Mouse (Mus musculus): ENCODE measurements at regions not wholly inside any gene's neighbourhood (a gene's known extent, or its start where the extent isn't known, plus 50 kb on each side); places are given as distances from the start of the nearest gene placed in this dataset.

DNA sequence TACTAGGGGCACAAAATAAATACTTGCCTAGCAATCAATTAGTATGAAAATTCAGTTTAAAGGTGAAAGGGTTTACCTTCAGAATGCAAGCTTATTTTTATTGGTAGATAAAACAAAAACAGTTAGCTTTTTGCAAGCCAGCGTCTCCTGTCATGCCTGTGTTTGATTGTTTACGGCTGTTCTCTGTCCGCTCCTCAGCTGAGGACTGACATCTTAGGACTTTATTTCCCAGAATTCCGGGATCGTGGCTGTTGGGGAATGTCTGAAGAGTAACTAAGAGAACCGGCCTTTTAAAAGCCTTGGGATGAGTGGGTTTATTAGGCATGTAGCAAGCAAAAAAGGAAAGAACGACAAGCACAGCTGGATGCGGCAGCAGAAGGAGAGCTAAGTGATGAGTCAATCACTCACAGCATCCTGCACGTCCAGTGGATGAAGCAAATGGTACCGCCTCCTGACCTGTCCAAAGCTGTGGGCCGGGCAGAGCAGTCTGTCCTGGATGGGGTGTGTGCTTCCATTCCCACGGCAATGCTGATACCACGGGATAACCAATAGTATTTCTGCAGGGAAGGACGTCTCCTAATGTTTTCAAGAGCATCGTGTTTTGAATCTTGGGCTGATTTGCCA is 990.9 kb downstream of the Adgrl2 start:
- Histone ChIP-seq H3K4me1 (ENCODE audit: control insufficient read depth, insufficient read depth, insufficient read length, low read length) (no peaks in the 10 kb centered on the region), H3K27ac (ENCODE audit: insufficient read depth, low read depth, low read length) (no peak overlapping the region), H3K4me3 (ENCODE audit: low read depth, low read length) (no peak overlapping the region), H3K27me3 (ENCODE audit: control insufficient read depth, insufficient read depth, low read length) (no peaks in the 10 kb centered on the region), H3K36me3 (ENCODE audit: control insufficient read depth, insufficient read depth, low read length) (no peaks in the 10 kb centered on the region)
- WGBS: 61% methylated on average over 15 of the region's 15 CpGs
- no peak for TF ChIP-seq POLR2A (IDR thresholded peaks at IDR 0.05; ENCODE audit: low read depth, low read length)
- no peak for TF ChIP-seq CTCF (IDR thresholded peaks at IDR 0.05; ENCODE audit: extremely low read depth, insufficient read length, insufficient replicate concordance, low read depth, low read length)

DNA sequence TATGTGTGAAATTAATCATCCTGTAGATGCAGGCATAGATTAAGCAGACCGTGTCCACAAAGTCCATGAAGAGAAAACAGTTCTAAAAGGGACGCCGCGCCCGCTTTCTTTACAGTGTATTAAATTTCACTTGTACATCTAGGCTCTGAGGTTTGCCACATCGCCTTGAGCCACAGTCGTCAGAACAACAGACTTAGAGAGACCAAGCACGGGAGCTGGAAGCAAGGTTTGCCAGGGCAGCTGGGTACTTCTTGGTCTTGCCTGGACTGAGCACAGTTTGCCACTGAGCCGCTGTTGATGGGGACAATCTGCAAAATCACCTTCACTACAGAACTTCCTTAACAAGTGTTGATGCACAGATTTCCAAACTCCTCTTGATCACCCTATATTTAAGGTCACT is 998.6 kb downstream of the Adgrl2 start:
- Histone ChIP-seq H3K4me1 (ENCODE audit: control insufficient read depth, insufficient read depth, insufficient read length, low read length) (no peaks in the 10 kb centered on the region), H3K27me3 (ENCODE audit: control insufficient read depth, insufficient read depth, low read length) (peaks cover 2% of the 10 kb centered on the region; the same call in 1 of the 2 replicates), H3K27ac (ENCODE audit: insufficient read depth, low read depth, low read length) (no peak overlapping the region), H3K4me3 (ENCODE audit: low read depth, low read length) (no peak overlapping the region), H3K36me3 (ENCODE audit: control insufficient read depth, insufficient read depth, low read length) (no peaks in the 10 kb centered on the region)
- TF ChIP-seq CTCF (IDR thresholded peaks at IDR 0.05; ENCODE audit: extremely low read depth, insufficient read length, insufficient replicate concordance, low read depth, low read length) (no peak), POLR2A (IDR thresholded peaks at IDR 0.05; ENCODE audit: low read depth, low read length) (no peak)
- 68% methylated on average over 9 of the region's 9 CpGs for WGBS

DNA sequence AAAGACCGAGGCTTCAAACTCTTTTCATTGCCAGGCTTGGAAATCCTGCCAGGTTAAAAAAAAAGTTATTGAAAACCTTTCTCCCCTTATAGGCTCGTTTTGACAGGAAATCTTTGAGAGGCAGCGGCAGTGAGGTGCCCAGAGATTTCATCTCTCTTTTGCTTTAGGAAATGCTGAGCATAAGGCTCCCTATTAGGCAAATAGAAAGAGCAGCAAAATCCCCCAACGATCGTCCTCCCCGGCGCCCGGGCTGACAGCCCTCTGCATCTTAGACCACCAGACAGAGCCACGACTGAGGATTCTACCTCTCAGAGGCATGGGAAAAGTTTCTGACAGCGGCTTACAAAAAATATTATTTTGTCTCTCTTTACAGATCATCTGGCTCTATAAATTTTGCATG is 999.5 kb downstream of the Adgrl2 start:
- H3K27ac ChIP-seq (ENCODE audit: insufficient read depth, low read depth, low read length): no peak overlapping the region
- H3K4me3 ChIP-seq (ENCODE audit: low read depth, low read length): no peak overlapping the region
- WGBS: 50% methylated on average over 10 of the region's 10 CpGs
- H3K27me3 ChIP-seq (ENCODE audit: control insufficient read depth, insufficient read depth, low read length): peaks cover 2% of the 10 kb centered on the region; the same call in 1 of the 2 replicates
- H3K4me1 ChIP-seq (ENCODE audit: control insufficient read depth, insufficient read depth, insufficient read length, low read length): no peaks in the 10 kb centered on the region
- no peaks in the 10 kb centered on the region for H3K36me3 ChIP-seq (ENCODE audit: control insufficient read depth, insufficient read depth, low read length)
- TF ChIP-seq POLR2A (IDR thresholded peaks at IDR 0.05; ENCODE audit: low read depth, low read length): no peak
- no peak for TF ChIP-seq CTCF (IDR thresholded peaks at IDR 0.05; ENCODE audit: extremely low read depth, insufficient read length, insufficient replicate concordance, low read depth, low read length)

DNA sequence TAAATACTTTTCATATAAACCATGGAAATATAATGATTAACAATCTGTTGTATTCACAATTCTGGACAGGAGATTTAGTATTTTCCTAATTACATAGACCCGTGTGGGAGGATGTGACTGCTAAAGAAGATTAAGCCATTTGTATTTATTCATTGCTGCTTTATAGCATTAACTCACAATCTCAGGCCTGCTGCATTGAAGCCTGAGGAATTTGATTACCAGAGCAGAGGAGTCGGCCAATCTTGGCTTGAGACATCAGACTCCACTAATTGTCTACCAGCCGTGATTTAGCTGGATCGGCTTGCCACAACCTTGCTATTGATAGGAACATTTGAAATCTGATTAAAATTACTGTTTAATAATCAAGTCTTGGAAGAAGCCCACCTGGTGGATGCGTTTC is 1007.5 kb downstream of the Adgrl2 start:
- WGBS: 79% methylated on average over 5 of the region's 5 CpGs
- no peaks in the 10 kb centered on the region for H3K36me3 ChIP-seq (ENCODE audit: control insufficient read depth, insufficient read depth, low read length)
- no peak overlapping the region for H3K27ac ChIP-seq (ENCODE audit: insufficient read depth, low read depth, low read length)
- H3K4me3 ChIP-seq (ENCODE audit: low read depth, low read length): no peak overlapping the region
- no peaks in the 10 kb centered on the region for H3K27me3 ChIP-seq (ENCODE audit: control insufficient read depth, insufficient read depth, low read length)
- H3K4me1 ChIP-seq (ENCODE audit: control insufficient read depth, insufficient read depth, insufficient read length, low read length): no peaks in the 10 kb centered on the region
- no peak for TF ChIP-seq CTCF (IDR thresholded peaks at IDR 0.05; ENCODE audit: extremely low read depth, insufficient read length, insufficient replicate concordance, low read depth, low read length)
- TF ChIP-seq POLR2A (IDR thresholded peaks at IDR 0.05; ENCODE audit: low read depth, low read length): no peak

DNA sequence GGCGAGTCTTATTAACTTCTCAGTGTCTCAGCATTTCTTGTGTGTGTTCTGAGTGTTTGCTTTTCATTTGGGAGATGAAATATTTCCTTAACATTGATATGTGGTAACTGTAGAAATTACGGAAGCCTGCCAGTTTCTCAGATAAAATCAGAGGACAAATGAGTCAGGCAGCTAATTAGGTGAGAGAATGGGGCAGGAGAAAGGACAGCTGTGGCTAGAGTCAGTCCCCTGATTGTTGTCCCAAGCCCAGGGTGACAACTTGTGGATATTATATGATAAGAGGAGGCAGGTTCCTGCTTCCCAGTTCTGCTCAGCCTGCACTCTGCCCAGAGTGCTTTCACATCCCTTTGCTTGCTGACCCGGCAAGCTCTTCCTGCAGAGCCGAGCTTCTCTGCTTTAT is 1008.7 kb downstream of the Adgrl2 start:
- H3K27me3 ChIP-seq (ENCODE audit: control insufficient read depth, insufficient read depth, low read length): no peaks in the 10 kb centered on the region
- WGBS: 45% methylated on average over 4 of the region's 4 CpGs
- H3K4me3 ChIP-seq (ENCODE audit: low read depth, low read length): no peak overlapping the region
- H3K27ac ChIP-seq (ENCODE audit: insufficient read depth, low read depth, low read length): no peak overlapping the region
- no peaks in the 10 kb centered on the region for H3K36me3 ChIP-seq (ENCODE audit: control insufficient read depth, insufficient read depth, low read length)
- no peaks in the 10 kb centered on the region for H3K4me1 ChIP-seq (ENCODE audit: control insufficient read depth, insufficient read depth, insufficient read length, low read length)
- TF ChIP-seq POLR2A (IDR thresholded peaks at IDR 0.05; ENCODE audit: low read depth, low read length) (no peak), CTCF (IDR thresholded peaks at IDR 0.05; ENCODE audit: extremely low read depth, insufficient read length, insufficient replicate concordance, low read depth, low read length) (no peak)

DNA sequence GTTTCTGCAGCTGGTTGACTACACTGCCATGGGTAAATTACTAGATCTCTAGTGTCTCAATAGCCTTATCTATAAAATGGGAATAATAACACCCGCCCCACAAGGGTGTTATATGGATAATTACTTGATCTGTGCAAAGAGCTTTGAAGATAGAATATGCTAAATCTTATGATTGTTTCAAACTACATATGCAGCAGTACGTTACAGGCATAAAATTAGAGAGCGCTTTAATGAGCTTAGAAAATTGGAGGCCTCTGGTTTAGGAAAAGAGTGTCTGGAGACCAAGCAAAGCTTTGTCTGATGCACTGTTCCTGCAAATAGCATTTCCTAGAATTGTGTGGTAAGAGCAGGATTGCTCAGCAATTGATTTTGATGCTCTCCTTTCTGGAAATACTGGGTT is 1013.8 kb downstream of the Adgrl2 start:
- no peaks in the 10 kb centered on the region for H3K27me3 ChIP-seq (ENCODE audit: control insufficient read depth, insufficient read depth, low read length)
- TF ChIP-seq CTCF (IDR thresholded peaks at IDR 0.05; ENCODE audit: extremely low read depth, insufficient read length, insufficient replicate concordance, low read depth, low read length) (no peak), POLR2A (IDR thresholded peaks at IDR 0.05; ENCODE audit: low read depth, low read length) (no peak)
- H3K4me1 ChIP-seq (ENCODE audit: control insufficient read depth, insufficient read depth, insufficient read length, low read length): no peaks in the 10 kb centered on the region
- no peak overlapping the region for H3K4me3 ChIP-seq (ENCODE audit: low read depth, low read length)
- 85% methylated on average over 3 of the region's 3 CpGs for WGBS
- no peaks in the 10 kb centered on the region for H3K36me3 ChIP-seq (ENCODE audit: control insufficient read depth, insufficient read depth, low read length)
- H3K27ac ChIP-seq (ENCODE audit: insufficient read depth, low read depth, low read length): no peak overlapping the region

DNA sequence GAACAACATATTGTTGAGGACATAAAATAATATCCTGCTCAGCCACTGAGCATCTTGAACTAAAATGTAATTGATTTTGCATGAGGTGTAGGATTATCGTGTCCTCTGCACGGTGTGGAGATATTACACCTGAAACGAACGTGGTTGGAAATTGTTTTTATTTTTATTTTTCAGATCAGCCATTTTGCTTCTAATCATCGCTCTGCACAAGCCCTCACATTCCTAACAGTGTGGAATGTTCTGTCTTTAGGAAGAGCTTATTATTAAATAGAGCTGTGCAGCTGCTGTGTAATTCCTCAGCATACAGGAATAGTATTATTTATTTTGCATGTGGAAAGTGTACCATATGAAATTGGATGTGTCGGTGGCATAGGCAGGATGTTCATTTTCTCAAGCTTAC is 1014.3 kb downstream of the Adgrl2 start:
- 81% methylated on average over 6 of the region's 6 CpGs for WGBS

More for the DNA sequence above, 1014.3 kb downstream of the Adgrl2 start:
- H3K4me1 ChIP-seq (ENCODE audit: control insufficient read depth, insufficient read depth, insufficient read length, low read length): no peaks in the 10 kb centered on the region
- no peak for TF ChIP-seq CTCF (IDR thresholded peaks at IDR 0.05; ENCODE audit: extremely low read depth, insufficient read length, insufficient replicate concordance, low read depth, low read length)
- no peaks in the 10 kb centered on the region for H3K36me3 ChIP-seq (ENCODE audit: control insufficient read depth, insufficient read depth, low read length)
- H3K27me3 ChIP-seq (ENCODE audit: control insufficient read depth, insufficient read depth, low read length): no peaks in the 10 kb centered on the region
- H3K27ac ChIP-seq (ENCODE audit: insufficient read depth, low read depth, low read length): no peak overlapping the region
- no peak overlapping the region for H3K4me3 ChIP-seq (ENCODE audit: low read depth, low read length)
